Mouse (Mus musculus) liver, adult 2 months (tissue): ENCODE measurements around the gene Nucks1. TPM values are rescaled to one million over a fixed set of nuclear protein-coding genes. Genes with fewer than 3 reads are reported as not detected.
A peak's percentile ranks its signal among the peaks of the same experiment; 100 is the strongest.

ENCODE experiments used
- DNase-seq: peaks from one replicate; pipeline ENCODE4 v3.0.0-alpha.2; 2011; ENCODE audit warnings: low read depth, low spot score; ENCODE audit errors: extremely low read depth
- H3K27ac ChIP-seq: fragments of 200-500 bp; replicated peaks from 2 replicates; pipeline ENCODE4 v1.5.1; 2012; ENCODE audit warnings: low read depth, mild to moderate bottlenecking, control low read depth, inconsistent platforms, low read length; ENCODE audit not compliant: insufficient read depth
- H3K27me3 ChIP-seq: fragments of 200-500 bp; 2 replicates; pipeline ENCODE4 v1.6.1; 2012; ENCODE audit warnings: mild to moderate bottlenecking, moderate library complexity, low read length, inconsistent platforms; ENCODE audit not compliant: control insufficient read depth, insufficient read depth
- H3K36me3 ChIP-seq: fragments of 200-500 bp; 2 replicates; pipeline ENCODE4 v1.6.1; 2012; ENCODE audit warnings: low read length, inconsistent platforms; ENCODE audit not compliant: control insufficient read depth, insufficient read depth
- H3K4me1 ChIP-seq: fragments of 200-500 bp; 2 replicates; pipeline ENCODE4 v1.6.1; 2011; ENCODE audit warnings: low read length; ENCODE audit not compliant: control insufficient read depth, insufficient read depth
- H3K4me3 ChIP-seq: fragments of 200-500 bp; 2 replicates; pipeline ENCODE4 v1.5.1; 2011; ENCODE audit warnings: low read depth, mild to moderate bottlenecking, control low read depth, low read length, moderate library complexity; ENCODE audit not compliant: insufficient read depth
- H3K79me2 ChIP-seq: fragments of 200-500 bp; 2 replicates; pipeline ENCODE4 v1.6.1; 2012; ENCODE audit warnings: inconsistent platforms, mild to moderate bottlenecking, low read length, moderate library complexity; ENCODE audit not compliant: control insufficient read depth, insufficient read depth
- H3K9ac ChIP-seq: fragments of 200-500 bp; 2 replicates; pipeline ENCODE4 v1.6.1; 2012; ENCODE audit warnings: low read depth, mild to moderate bottlenecking, control low read depth, inconsistent platforms, low read length
- CTCF ChIP-seq: fragments of 200-500 bp; IDR thresholded peaks from 2 replicates; pipeline ENCODE4 v1.5.1; 2011; ENCODE audit warnings: low read depth, low read length, control low read depth
- POLR2A ChIP-seq: fragments of 200-500 bp; IDR thresholded peaks from 2 replicates; pipeline ENCODE4 v1.6.1; 2011; ENCODE audit warnings: low read length, control low read depth; ENCODE audit not compliant: insufficient read depth; ENCODE audit errors: extremely low read depth
- WGBS: fragments of 180-500 bp; shearing (Covaris S2); methylation state at CpG from one replicate; pipeline ENCODE4 v1.1.7; 2018; 5-methylcytosine and 5-hydroxymethylcytosine counted together
- polyA plus RNA-seq: library from polyadenylated mRNA; depleted of rRNA; stranded (reverse); fragments of >200 nt; gene quantifications from 2 replicates; pipeline ENCODE4 v1.2.3, GENCODE M21; 2012
- total RNA-seq: library from RNA; depleted of rRNA; stranded (reverse); fragments of >200 nt; gene quantifications from 2 replicates; pipeline ENCODE4 v1.2.3, GENCODE M21; 2014

Gene Nucks1
- total and polyA plus RNA-seq, 2 experiments, result 5.1 to 52.5 TPM

GRCm38 (mm10) chr1:131964100-131964499, 53.8 kb downstream of the Nucks1 start:
- no peaks in the 10 kb centered on the region for H3K27me3 ChIP-seq
- H3K36me3 ChIP-seq, result no peaks in the 10 kb centered on the region
- 58% methylated on average over 5 of the region's 5 CpGs for WGBS
- peaks cover 24% of the 10 kb centered on the region for H3K4me1 ChIP-seq
- DNase-seq, result peak; percentile 82
- no peak overlapping the region for H3K4me3 ChIP-seq
- H3K79me2 ChIP-seq, result peaks cover 4% of the 10 kb centered on the region; the same call in 1 of the 2 replicates
- H3K27ac ChIP-seq, result peak overlapping the region; percentile 42
- 0 out of 2 replicates have a peak overlapping the region, but pooled peaks have one; percentile 7 for H3K9ac ChIP-seq
- TF ChIP-seq POLR2A (no peak), CTCF (no peak)

DNA sequence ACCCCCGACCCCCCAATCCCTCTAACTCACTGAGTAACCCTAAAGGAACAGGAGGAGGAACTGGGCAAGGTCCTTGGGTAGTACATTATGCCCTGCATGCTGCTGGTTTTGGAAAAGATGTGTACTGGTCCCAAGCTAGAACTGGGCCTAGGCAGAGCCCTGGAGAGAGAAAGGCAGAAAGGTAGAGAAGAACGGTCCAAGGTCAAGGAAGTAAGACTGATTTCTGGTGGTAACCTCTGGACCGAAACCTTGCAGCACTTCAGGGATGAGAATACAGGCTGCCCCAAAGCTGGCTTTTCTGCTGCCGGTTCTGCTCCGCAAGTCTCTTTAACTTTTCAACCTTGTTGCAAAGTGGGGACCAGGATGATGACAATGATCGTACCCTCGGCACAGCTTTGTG, 54.2 kb downstream of the Nucks1 start:
- Histone ChIP-seq H3K4me1 (peaks cover 27% of the 10 kb centered on the region), H3K36me3 (no peaks in the 10 kb centered on the region), H3K4me3 (no peak overlapping the region), H3K79me2 (peaks cover 4% of the 10 kb centered on the region; the same call in 1 of the 2 replicates), H3K27me3 (no peaks in the 10 kb centered on the region), H3K27ac (no peak overlapping the region), H3K9ac (no peak overlapping the region)
- no peak for DNase-seq
- 89% methylated on average over 7 of the region's 7 CpGs for WGBS
- TF ChIP-seq CTCF, result no peak
- no peak for TF ChIP-seq POLR2A

GRCm38 (mm10) chr1:131965818-131966217, 55.5 kb downstream of the Nucks1 start:
- TF ChIP-seq POLR2A, result no peak
- TF ChIP-seq CTCF, result no peak
- H3K27me3 ChIP-seq, result no peaks in the 10 kb centered on the region
- H3K4me3 ChIP-seq, result no peak overlapping the region
- no peaks in the 10 kb centered on the region for H3K36me3 ChIP-seq
- peaks cover 34% of the 10 kb centered on the region for H3K4me1 ChIP-seq
- no peak overlapping the region for H3K27ac ChIP-seq
- peaks cover 9% of the 10 kb centered on the region; the same call in 1 of the 2 replicates for H3K79me2 ChIP-seq
- WGBS, result 90% methylated on average over 5 of the region's 5 CpGs
- no peak for DNase-seq
- H3K9ac ChIP-seq, result no peak overlapping the region

- Histone ChIP-seq H3K9ac (no peak overlapping the region), H3K79me2 (peaks cover 24% of the 10 kb centered on the region; the same call in 1 of the 2 replicates), H3K4me1 (peaks cover 36% of the 10 kb centered on the region), H3K27ac (no peak overlapping the region), H3K27me3 (no peaks in the 10 kb centered on the region), H3K36me3 (no peaks in the 10 kb centered on the region), H3K4me3 (no peak overlapping the region)
- no peak for TF ChIP-seq CTCF
- DNase-seq, result peak; percentile 50
- WGBS, result 61% methylated on average over 7 of the region's 7 CpGs
Observed at GRCm38 (mm10) chr1:131967336-131967735, 57.0 kb downstream of the Nucks1 start.

DNA sequence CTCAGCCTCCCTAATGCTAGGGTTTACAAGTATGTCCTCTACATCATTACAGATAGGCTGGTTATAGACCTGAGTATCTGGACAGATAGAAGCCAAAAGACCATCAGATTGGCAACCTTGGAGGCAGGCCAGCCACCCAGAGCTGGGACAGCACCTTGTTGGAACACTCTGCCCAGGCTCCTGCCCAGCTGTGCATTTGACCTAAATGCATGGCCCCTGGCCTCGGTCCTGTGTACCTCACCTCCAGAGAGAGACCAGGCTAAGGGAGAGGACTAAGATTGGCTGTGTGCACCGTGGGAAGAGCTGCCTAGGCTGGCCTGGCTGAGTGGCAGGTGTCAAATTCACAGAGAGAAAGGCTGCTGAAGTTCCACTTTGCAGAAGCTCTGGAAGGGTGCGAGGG, 58.2 kb downstream of the Nucks1 start:
- Histone ChIP-seq H3K4me3 (no peak overlapping the region), H3K4me1 (peaks cover 42% of the 10 kb centered on the region), H3K36me3 (no peaks in the 10 kb centered on the region), H3K9ac (peak overlapping the region; percentile 15), H3K27me3 (no peaks in the 10 kb centered on the region), H3K79me2 (peaks cover 32% of the 10 kb centered on the region; the same call in 1 of the 2 replicates), H3K27ac (peak overlapping the region; percentile 83)
- no peak for DNase-seq
- TF ChIP-seq CTCF (no peak), POLR2A (no peak)
- WGBS, result 11% methylated on average over 3 of the region's 3 CpGs

DNA sequence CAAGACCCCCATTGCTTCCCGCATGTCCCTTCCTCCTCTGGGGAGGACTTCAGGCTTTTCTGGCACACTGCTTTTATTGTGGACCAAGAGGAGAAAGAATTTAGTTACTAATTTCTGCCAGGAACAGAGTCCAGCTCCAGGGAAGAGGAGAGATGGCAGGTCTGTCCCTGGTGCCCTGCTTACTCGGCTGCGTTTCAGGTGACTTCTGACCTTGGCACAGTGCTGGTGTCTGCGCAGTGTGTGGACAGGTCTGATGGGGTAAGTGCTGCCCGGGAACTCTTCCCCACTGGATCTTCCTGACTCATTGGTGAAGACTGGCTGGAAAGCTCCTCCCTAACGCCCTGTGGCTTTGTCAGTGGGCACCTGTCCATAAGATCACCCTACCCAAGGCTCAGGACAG, 58.6 kb downstream of the Nucks1 start:
- no peaks in the 10 kb centered on the region for H3K27me3 ChIP-seq
- TF ChIP-seq POLR2A, result no peak
- TF ChIP-seq CTCF, result no peak
- peak overlapping the region; percentile 99 for H3K27ac ChIP-seq
- WGBS, result 18% methylated on average over 6 of the region's 6 CpGs
- H3K4me3 ChIP-seq, result no peak overlapping the region
- no peaks in the 10 kb centered on the region for H3K36me3 ChIP-seq
- H3K9ac ChIP-seq, result peak overlapping the region; percentile 15
- DNase-seq, result peak; percentile 99
- peaks cover 36% of the 10 kb centered on the region; the same call in 1 of the 2 replicates for H3K79me2 ChIP-seq
- peaks cover 44% of the 10 kb centered on the region for H3K4me1 ChIP-seq
